ENCODE assay signal across 8 mouse cellular contexts in genomic region chr2:173018618-173019017, GRCm38 (mm10). TPM values are rescaled to one million over a fixed set of nuclear protein-coding genes. Genes with fewer than 3 reads are reported as not detected.
DNase-seq lines count a peak whose midpoint lies in the region; ATAC-seq and TF ChIP-seq lines count a peak whose summit lies in the region.

No protein-coding gene starts in this region.

- peak overlapping the region; percentile 89; the same call in 1 of the 2 replicates for H3K4me2 ChIP-seq in lung, embryonic 14.5 days
- peak overlapping the region; percentile 86 for H3K4me2 ChIP-seq in heart, embryonic 16.5 days (ENCODE audit: low read depth, low read length)
- H3K4me2 ChIP-seq in liver, embryonic 13.5 days = peak overlapping the region; percentile 79
- no peak overlapping the region for H3K4me2 ChIP-seq in midbrain, postnatal 0 days (ENCODE audit: low read depth, low read length, poor library complexity, severe bottlenecking)
- no peak overlapping the region for H3K4me2 ChIP-seq in hindbrain, embryonic 13.5 days

- peak; percentile 24; the same call in 1 of the 2 replicates for TF ChIP-seq CTCF in lung, embryonic 14.5 days (IDR thresholded peaks at IDR 0.05; ENCODE audit: low read depth)
- TF ChIP-seq CTCF in midbrain, postnatal 0 days (IDR thresholded peaks at IDR 0.05) = no peak

- H3K4me1 ChIP-seq in lung, embryonic 14.5 days (ENCODE audit: insufficient read depth) = peaks cover 10% of the 10 kb centered on the region
- H3K4me1 ChIP-seq in heart, embryonic 16.5 days (ENCODE audit: control insufficient read depth, insufficient read depth, low read length) = peaks cover 36% of the 10 kb centered on the region
- peaks cover 59% of the 10 kb centered on the region for H3K4me1 ChIP-seq in liver, embryonic 13.5 days (replicated peaks)
- peaks cover 14% of the 10 kb centered on the region; the same call in 1 of the 2 replicates for H3K4me1 ChIP-seq in midbrain, postnatal 0 days (ENCODE audit: insufficient read depth, low read length)
- H3K4me1 ChIP-seq in hindbrain, embryonic 13.5 days (replicated peaks) = peaks cover 29% of the 10 kb centered on the region

- no peak overlapping the region for H3K4me3 ChIP-seq in lung, embryonic 14.5 days (ENCODE audit: low read depth, low read length)
- H3K4me3 ChIP-seq in heart, embryonic 16.5 days (ENCODE audit: low read length) = no peak overlapping the region
- H3K4me3 ChIP-seq in liver, embryonic 13.5 days (replicated peaks) = no peak overlapping the region
- H3K4me3 ChIP-seq in midbrain, postnatal 0 days (ENCODE audit: low read depth, low read length) = no peak overlapping the region
- no peak overlapping the region for H3K4me3 ChIP-seq in hindbrain, embryonic 13.5 days

- peaks cover 27% of the 10 kb centered on the region for H3K36me3 ChIP-seq in lung, embryonic 14.5 days (ENCODE audit: insufficient read depth)
- peaks cover 11% of the 10 kb centered on the region for H3K36me3 ChIP-seq in heart, embryonic 16.5 days (ENCODE audit: control insufficient read depth, insufficient read depth)
- H3K36me3 ChIP-seq in liver, embryonic 13.5 days = peaks cover 39% of the 10 kb centered on the region
- H3K36me3 ChIP-seq in midbrain, postnatal 0 days (ENCODE audit: insufficient read depth, low read length) = peaks cover 22% of the 10 kb centered on the region
- H3K36me3 ChIP-seq in hindbrain, embryonic 13.5 days = peaks cover 30% of the 10 kb centered on the region

- H3K27ac ChIP-seq in lung, embryonic 14.5 days (ENCODE audit: low read depth) = no peak overlapping the region
- H3K27ac ChIP-seq in heart, embryonic 16.5 days (ENCODE audit: low read length) = peak overlapping the region; percentile 91
- H3K27ac ChIP-seq in liver, embryonic 13.5 days = peak overlapping the region; percentile 65
- H3K27ac ChIP-seq in midbrain, postnatal 0 days (ENCODE audit: low read depth, low read length) = no peak overlapping the region
- H3K27ac ChIP-seq in hindbrain, embryonic 13.5 days = no peak overlapping the region

- peak; percentile 43 for DNase-seq in lung, embryonic 14.5 days
- no peak for DNase-seq in lung, postnatal 4 days
- DNase-seq in adrenal gland, postnatal 36 days = peak; percentile 88
- DNase-seq in liver, embryonic 13.5 days = peak; percentile 54
- no peak for DNase-seq in midbrain, postnatal 0 days (ENCODE audit: low spot score)
- no peak for DNase-seq in B cell, adult 2 months

- no peak for ATAC-seq in lung, embryonic 14.5 days (ENCODE audit: insufficient read depth)
- ATAC-seq in heart, embryonic 16.5 days (replicated peaks; ENCODE audit: extremely low read depth, insufficient read depth, low FRiP score) = peak; percentile 62
- no peak for ATAC-seq in liver, embryonic 13.5 days (ENCODE audit: low read depth)
- ATAC-seq in midbrain, postnatal 0 days (ENCODE audit: low FRiP score) = no peak
- no peak for ATAC-seq in hindbrain, embryonic 13.5 days (ENCODE audit: low FRiP score)

- no peaks in the 10 kb centered on the region for H3K9me3 ChIP-seq in lung, embryonic 14.5 days (ENCODE audit: low read depth, low read length)
- H3K9me3 ChIP-seq in heart, embryonic 16.5 days (replicated peaks; ENCODE audit: control insufficient read depth, low read length) = no peaks in the 10 kb centered on the region
- H3K9me3 ChIP-seq in liver, embryonic 13.5 days (replicated peaks) = no peaks in the 10 kb centered on the region
- no peaks in the 10 kb centered on the region for H3K9me3 ChIP-seq in midbrain, postnatal 0 days (ENCODE audit: low read length)
- no peaks in the 10 kb centered on the region for H3K9me3 ChIP-seq in hindbrain, embryonic 13.5 days

- no peak overlapping the region for H3K9ac ChIP-seq in lung, embryonic 14.5 days
- peak overlapping the region; percentile 71 for H3K9ac ChIP-seq in heart, embryonic 16.5 days (ENCODE audit: low read length)
- peak overlapping the region; percentile 98 for H3K9ac ChIP-seq in liver, embryonic 13.5 days
- no peak overlapping the region for H3K9ac ChIP-seq in midbrain, postnatal 0 days (replicated peaks; ENCODE audit: low read length, poor library complexity, severe bottlenecking)
- no peak overlapping the region for H3K9ac ChIP-seq in hindbrain, embryonic 13.5 days

- no peaks in the 10 kb centered on the region for H3K27me3 ChIP-seq in lung, embryonic 14.5 days (ENCODE audit: insufficient read depth, low read length)
- no peaks in the 10 kb centered on the region for H3K27me3 ChIP-seq in heart, embryonic 16.5 days (ENCODE audit: control insufficient read depth, insufficient read depth, low read length)
- no peaks in the 10 kb centered on the region for H3K27me3 ChIP-seq in liver, embryonic 13.5 days
- H3K27me3 ChIP-seq in midbrain, postnatal 0 days (ENCODE audit: insufficient read depth, low read length) = peaks cover 23% of the 10 kb centered on the region
- peaks cover 42% of the 10 kb centered on the region for H3K27me3 ChIP-seq in hindbrain, embryonic 13.5 days

- 20% methylated on average over 8 of the region's 8 CpGs for WGBS in lung, embryonic 14.5 days
- 8% methylated on average over 8 of the region's 8 CpGs for WGBS in heart, embryonic 16.5 days
- 14% methylated on average over 8 of the region's 8 CpGs for WGBS in liver, embryonic 13.5 days (ENCODE audit: insufficient replicate concordance)
- WGBS in midbrain, postnatal 0 days = 22% methylated on average over 8 of the region's 8 CpGs
- WGBS in hindbrain, embryonic 13.5 days = 19% methylated on average over 8 of the region's 8 CpGs

RNA-seq across cellular contexts. Expression of gene Rbm38, which starts 1.7 kb away (rescaled TPM):
- polyA plus RNA-seq in lung, embryonic 14.5 days (2014; fragmentation: Nextera tagmentation; extraction: Ambion mirVana) = 45.6 and 45.8 TPM in 2 replicates
- total RNA-seq in adrenal gland, postnatal 36 days (2021) = 10 to 100 TPM; 20.8 to 30.0 TPM
- 130 and 146 TPM in 2 replicates for polyA plus RNA-seq in heart, embryonic 16.5 days (2015; fragmentation: Nextera tagmentation; extraction: Ambion mirVana)
- polyA plus RNA-seq in liver, embryonic 13.5 days (2015; fragmentation: Nextera tagmentation; extraction: Ambion mirVana) = 260 and 311 TPM in 2 replicates
- 7.6 and 8.4 TPM in 2 replicates for total RNA-seq in midbrain, postnatal 0 days (2014; rRNA removed)
- 7.3 and 7.4 TPM in 2 replicates for polyA plus RNA-seq in midbrain, postnatal 0 days (2015; fragmentation: Nextera tagmentation; extraction: Ambion mirVana)
- polyA plus RNA-seq in hindbrain, embryonic 13.5 days (2015; fragmentation: Nextera tagmentation; extraction: Ambion mirVana) = 20.6 and 22.1 TPM in 2 replicates

RNA-seq across cellular contexts. Expression of gene Rae1, which starts 18.7 kb away (rescaled TPM):
- polyA plus RNA-seq in lung, embryonic 14.5 days (2014; fragmentation: Nextera tagmentation; extraction: Ambion mirVana) = 137 and 142 TPM in 2 replicates
- 10 to 100 TPM; 64.8 to 66.1 TPM for total RNA-seq in adrenal gland, postnatal 36 days (2021)
- polyA plus RNA-seq in heart, embryonic 16.5 days (2015; fragmentation: Nextera tagmentation; extraction: Ambion mirVana) = 95.8 and 103 TPM in 2 replicates
- 94.5 and 96.8 TPM in 2 replicates for polyA plus RNA-seq in liver, embryonic 13.5 days (2015; fragmentation: Nextera tagmentation; extraction: Ambion mirVana)
- 93.8 and 98.3 TPM in 2 replicates for total RNA-seq in midbrain, postnatal 0 days (2014; rRNA removed)
- polyA plus RNA-seq in midbrain, postnatal 0 days (2015; fragmentation: Nextera tagmentation; extraction: Ambion mirVana) = 127 and 130 TPM in 2 replicates
- polyA plus RNA-seq in hindbrain, embryonic 13.5 days (2015; fragmentation: Nextera tagmentation; extraction: Ambion mirVana) = 118 and 120 TPM in 2 replicates

RNA-seq across cellular contexts. Expression of gene Spo11, which starts 41.1 kb away (rescaled TPM):
- polyA plus RNA-seq in lung, embryonic 14.5 days (2014; fragmentation: Nextera tagmentation; extraction: Ambion mirVana) = 0.13 and 0.15 TPM in 2 replicates
- not detected for total RNA-seq in adrenal gland, postnatal 36 days (2021)
- polyA plus RNA-seq in heart, embryonic 16.5 days (2015; fragmentation: Nextera tagmentation; extraction: Ambion mirVana) = 0.69 and 1.6 TPM in 2 replicates
- polyA plus RNA-seq in liver, embryonic 13.5 days (2015; fragmentation: Nextera tagmentation; extraction: Ambion mirVana) = 0.08 TPM in 1 of 2 replicates, not detected in the other
- 1.7 and 2.8 TPM in 2 replicates for total RNA-seq in midbrain, postnatal 0 days (2014; rRNA removed)
- 1.1 and 1.6 TPM in 2 replicates for polyA plus RNA-seq in midbrain, postnatal 0 days (2015; fragmentation: Nextera tagmentation; extraction: Ambion mirVana)
- polyA plus RNA-seq in hindbrain, embryonic 13.5 days (2015; fragmentation: Nextera tagmentation; extraction: Ambion mirVana) = 0.79 and 0.87 TPM in 2 replicates

Comparison
In these comparisons a context has a peak if more than half of its experiments do, and no peak if none do; other contexts are left out.
1. DNase-seq: peak in lung, embryonic 14.5 days (single experiment), adrenal gland, postnatal 36 days (2 of 2) and liver, embryonic 13.5 days (single experiment); none in lung, postnatal 4 days (0 of 2), midbrain, postnatal 0 days (single experiment) and B cell, adult 2 months (0 of 2).
2. H3K27ac ChIP-seq: peak in heart, embryonic 16.5 days (single experiment) and liver, embryonic 13.5 days (single experiment); none in lung, embryonic 14.5 days (single experiment), midbrain, postnatal 0 days (single experiment) and hindbrain, embryonic 13.5 days (single experiment).
3. H3K4me2 ChIP-seq: peak in lung, embryonic 14.5 days (single experiment), heart, embryonic 16.5 days (single experiment) and liver, embryonic 13.5 days (single experiment); none in midbrain, postnatal 0 days (single experiment) and hindbrain, embryonic 13.5 days (single experiment).
4. H3K9ac ChIP-seq: peak in heart, embryonic 16.5 days (single experiment) and liver, embryonic 13.5 days (single experiment); none in lung, embryonic 14.5 days (single experiment), midbrain, postnatal 0 days (single experiment) and hindbrain, embryonic 13.5 days (single experiment).